Mouse (Mus musculus): ENCODE results near the gene Hist1h3d. TPM values are rescaled to one million over a fixed set of nuclear protein-coding genes. Genes with fewer than 3 reads are reported as not detected.
A peak's percentile ranks its signal among the peaks of the same experiment; 100 is the strongest.
"Not testable (repeated sequence)": the region's sequence is repeated elsewhere in the genome, so short reads cannot be mapped to it uniquely, and the experiment has no call there.

Gene Hist1h3d
- polyA plus RNA-seq, 1 experiment from 2014 or later, result 4.2 TPM

DNA sequence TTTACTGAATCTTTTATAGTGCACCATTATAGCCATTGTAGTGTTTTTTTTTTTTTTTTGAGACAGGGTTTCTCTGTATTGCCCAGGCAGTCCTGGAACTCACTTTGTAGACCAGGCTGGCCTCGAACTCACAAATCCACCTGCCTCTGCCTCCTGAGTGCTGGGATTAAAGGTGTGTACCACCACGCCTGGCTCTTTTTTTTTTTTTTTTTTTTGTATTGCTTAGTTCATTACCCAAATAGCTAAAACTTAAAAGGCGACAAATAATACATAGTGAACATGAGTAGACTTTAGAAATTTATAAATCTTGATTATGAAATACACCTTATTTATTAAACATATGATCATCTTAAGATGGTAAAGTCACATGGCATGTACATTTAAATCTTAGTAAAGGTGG is 34.1 kb upstream of the Hist1h3d start:
- no peak overlapping the region for H3K4me3 ChIP-seq (ENCODE audit: low read depth, low read length)
- WGBS, result 83% methylated on average over 3 of the region's 3 CpGs
- H3K27me3 ChIP-seq (ENCODE audit: control insufficient read depth, insufficient read depth, low read length), result no peaks in the 10 kb centered on the region
- no peak for ATAC-seq (ENCODE audit: low FRiP score, low TSS enrichment)
- H3K36me3 ChIP-seq (ENCODE audit: control insufficient read depth, insufficient read depth, low read length), result no peaks in the 10 kb centered on the region
- TF ChIP-seq EP300 (optimal IDR thresholded peaks at IDR 0.05) (no peak), CTCF (IDR thresholded peaks at IDR 0.05; ENCODE audit: low read depth) (no peak)
- H3K9me3 ChIP-seq (ENCODE audit: control insufficient read depth, low read length), result no peaks in the 10 kb centered on the region
- no peaks in the 10 kb centered on the region for H3K4me1 ChIP-seq (replicated peaks; ENCODE audit: control insufficient read depth, insufficient read depth)
- DNase-seq (ENCODE audit: low spot score), result no peak
- H3K27ac ChIP-seq (replicated peaks), result no peak overlapping the region
- H3K4me2 ChIP-seq (replicated peaks; ENCODE audit: low read depth), result no peak overlapping the region
- no peak overlapping the region for H3K9ac ChIP-seq (ENCODE audit: low read length)

- peak overlapping the region; percentile 47 for H3K9ac ChIP-seq (ENCODE audit: low read length)
- H3K9me3 ChIP-seq (ENCODE audit: control insufficient read depth, low read length); H3K36me3 ChIP-seq (ENCODE audit: control insufficient read depth, insufficient read depth, low read length); H3K27me3 ChIP-seq (ENCODE audit: control insufficient read depth, insufficient read depth, low read length); ATAC-seq (ENCODE audit: low FRiP score, low TSS enrichment); DNase-seq (ENCODE audit: low spot score); H3K4me1 ChIP-seq (replicated peaks; ENCODE audit: control insufficient read depth, insufficient read depth): not testable (repeated sequence)
- peak overlapping the region; percentile 86 for H3K27ac ChIP-seq (replicated peaks)
- peak overlapping the region; percentile 61 for H3K4me2 ChIP-seq (replicated peaks; ENCODE audit: low read depth)
- WGBS, result 6% methylated on average over 3 of the region's 3 CpGs
- H3K4me3 ChIP-seq (ENCODE audit: low read depth, low read length), result peak overlapping the region; percentile 44
These were observed 33.2 kb upstream of the Hist1h3d start for GRCm38 (mm10) chr13:23542225-23542980.

GRCm38 (mm10) chr13:23542999-23543607 is 32.5 kb upstream of the Hist1h3d start, which contains the start of gene Hist1h2bh:
Gene Hist1h2bh, minus strand, starts transcription at chr13:23543392.
- peak within 1 kb of the TSS; percentile 47 for H3K9ac ChIP-seq (ENCODE audit: low read length)
- WGBS, result under 1% methylated on average over 23 of the region's 42 CpGs
- H3K9me3 ChIP-seq (ENCODE audit: control insufficient read depth, low read length); H3K4me1 ChIP-seq (replicated peaks; ENCODE audit: control insufficient read depth, insufficient read depth); H3K36me3 ChIP-seq (ENCODE audit: control insufficient read depth, insufficient read depth, low read length); H3K27me3 ChIP-seq (ENCODE audit: control insufficient read depth, insufficient read depth, low read length): not testable (repeated sequence)
- H3K4me2 ChIP-seq (replicated peaks; ENCODE audit: low read depth), result peak within 1 kb of the TSS; percentile 61
- peak; percentile 94 for ATAC-seq (ENCODE audit: low FRiP score, low TSS enrichment)
- H3K4me3 ChIP-seq (ENCODE audit: low read depth, low read length), result peak within 1 kb of the TSS; percentile 46
- peak; percentile 68 for DNase-seq (ENCODE audit: low spot score)
- H3K27ac ChIP-seq (replicated peaks), result peak within 1 kb of the TSS; percentile 89

DNA sequence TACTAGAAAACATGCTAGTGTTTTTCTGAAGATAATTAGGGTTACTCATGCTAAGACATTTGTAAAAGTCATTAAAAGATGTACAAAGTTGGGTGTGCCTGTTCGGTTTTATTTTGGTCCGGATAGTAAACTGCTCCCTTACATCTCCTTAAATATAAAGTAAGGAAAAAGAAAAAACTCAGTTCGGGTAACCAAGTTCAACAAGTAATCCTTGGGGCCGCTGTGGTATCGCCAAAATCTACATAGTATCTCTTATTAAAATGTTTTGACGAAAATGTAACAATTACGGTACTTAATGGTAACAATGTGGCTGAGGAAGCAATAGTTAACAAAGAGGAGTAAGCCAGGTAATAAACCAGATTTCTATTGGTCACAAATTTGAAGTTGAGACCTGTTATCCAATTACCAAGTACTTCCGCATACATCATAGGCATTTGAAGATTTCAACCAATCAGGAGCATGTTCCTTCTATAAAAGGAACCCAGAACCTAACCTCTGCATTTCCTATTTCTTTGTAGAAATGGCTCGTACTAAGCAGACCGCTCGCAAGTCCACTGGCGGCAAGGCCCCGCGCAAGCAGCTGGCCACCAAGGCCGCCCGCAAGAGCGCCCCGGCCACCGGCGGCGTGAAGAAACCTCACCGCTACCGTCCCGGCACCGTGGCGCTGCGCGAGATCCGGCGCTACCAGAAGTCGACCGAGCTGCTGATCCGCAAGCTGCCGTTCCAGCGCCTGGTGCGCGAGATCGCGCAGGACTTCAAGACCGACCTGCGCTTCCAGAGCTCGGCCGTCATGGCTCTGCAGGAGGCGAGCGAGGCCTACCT is 31.4 kb upstream of the Hist1h3d start, which contains the start of gene Hist1h3f:
Gene Hist1h3f, plus strand, starts transcription at position 88 of the 822 bp plus-strand sequence.
- peak within 1 kb of the TSS; percentile 46 for H3K4me3 ChIP-seq (ENCODE audit: low read depth, low read length)
- DNase-seq (ENCODE audit: low spot score) (peak; percentile 50), ATAC-seq (ENCODE audit: low FRiP score, low TSS enrichment) (peak; percentile 95)
- no peaks in the 10 kb centered on the region for H3K4me1 ChIP-seq (replicated peaks; ENCODE audit: control insufficient read depth, insufficient read depth)
- no peaks in the 10 kb centered on the region for H3K36me3 ChIP-seq (ENCODE audit: control insufficient read depth, insufficient read depth, low read length)
- H3K27me3 ChIP-seq (ENCODE audit: control insufficient read depth, insufficient read depth, low read length), result no peaks in the 10 kb centered on the region
- H3K9me3 ChIP-seq (ENCODE audit: control insufficient read depth, low read length), result no peaks in the 10 kb centered on the region
- WGBS, result under 1% methylated on average over 24 of the region's 45 CpGs
- TF ChIP-seq EP300 (optimal IDR thresholded peaks at IDR 0.05), result peak; percentile 36
- no peak; the same call in 1 of the 2 replicates for TF ChIP-seq CTCF (IDR thresholded peaks at IDR 0.05; ENCODE audit: low read depth)
- H3K9ac ChIP-seq (ENCODE audit: low read length), result peak within 1 kb of the TSS; percentile 58
- peak within 1 kb of the TSS; percentile 89 for H3K27ac ChIP-seq (replicated peaks)
- H3K4me2 ChIP-seq (replicated peaks; ENCODE audit: low read depth), result peak within 1 kb of the TSS; percentile 61

DNA sequence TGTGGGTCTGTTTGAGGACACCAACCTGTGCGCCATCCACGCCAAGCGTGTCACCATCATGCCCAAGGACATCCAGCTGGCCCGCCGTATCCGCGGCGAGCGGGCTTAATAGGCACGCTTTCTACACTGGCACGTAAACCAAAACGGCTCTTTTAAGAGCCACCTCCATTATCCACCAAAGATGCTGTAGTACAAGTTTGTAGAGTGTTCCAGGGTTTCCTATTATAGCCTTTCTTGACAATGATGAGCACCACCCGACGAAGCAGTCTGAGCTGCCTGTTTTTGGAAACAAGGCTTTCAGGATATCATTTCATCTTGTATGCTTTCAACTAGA is 30.8 kb upstream of the Hist1h3d start:
- Histone ChIP-seq H3K4me2 (replicated peaks; ENCODE audit: low read depth) (peak overlapping the region; percentile 35; the same call in 1 of the 2 replicates), H3K4me3 (ENCODE audit: low read depth, low read length) (peak overlapping the region; percentile 46)
- not testable (repeated sequence) for H3K9ac ChIP-seq (ENCODE audit: low read length); H3K36me3 ChIP-seq (ENCODE audit: control insufficient read depth, insufficient read depth, low read length); ATAC-seq (ENCODE audit: low FRiP score, low TSS enrichment); DNase-seq (ENCODE audit: low spot score); H3K27ac ChIP-seq (replicated peaks); H3K9me3 ChIP-seq (ENCODE audit: control insufficient read depth, low read length); H3K4me1 ChIP-seq (replicated peaks; ENCODE audit: control insufficient read depth, insufficient read depth); H3K27me3 ChIP-seq (ENCODE audit: control insufficient read depth, insufficient read depth, low read length)
- 0% methylated on average over 11 of the region's 14 CpGs for WGBS

Measured in stomach, postnatal 0 days (tissue).